Mouse (Mus musculus): ENCODE data around the gene Otub1. TPM values are rescaled to one million over a fixed set of nuclear protein-coding genes. Genes with fewer than 3 reads are reported as not detected.

Otub1 gene
- total and polyA plus RNA-seq, 2 experiments = 39.5 to 61.2 TPM

GRCm38 (mm10) chr19:7165509-7166199, 40.5 kb downstream of the Otub1 start:
- no peak for DNase-seq (ENCODE audit: extremely low read depth, low read depth, low spot score)
- Histone ChIP-seq H3K36me3 (ENCODE audit: control insufficient read depth, insufficient read depth, low read length) (no peaks in the 10 kb centered on the region), H3K79me2 (ENCODE audit: control insufficient read depth, insufficient read depth, low read length) (0 out of 2 replicates have a peak, but pooled peaks cover 4% of the 10 kb centered on the region), H3K27ac (replicated peaks; ENCODE audit: insufficient read depth, low read depth, low read length) (no peak overlapping the region), H3K4me3 (ENCODE audit: insufficient read depth, low read depth, low read length) (peak overlapping the region; percentile 57), H3K4me1 (ENCODE audit: control insufficient read depth, insufficient read depth, low read length) (no peaks in the 10 kb centered on the region; the same call in 1 of the 2 replicates), H3K9ac (ENCODE audit: low read depth, low read length) (peak overlapping the region; percentile 77), H3K27me3 (ENCODE audit: control insufficient read depth, insufficient read depth, low read length) (0 out of 2 replicates have a peak, but pooled peaks cover 4% of the 10 kb centered on the region)
- no peak for TF ChIP-seq CTCF (IDR thresholded peaks at IDR 0.05; ENCODE audit: low read depth, low read length)
- TF ChIP-seq POLR2A (IDR thresholded peaks at IDR 0.05; ENCODE audit: extremely low read depth, insufficient read depth, low read length) = no peak
- 2% methylated on average over 71 of the region's 105 CpGs for WGBS

- no peak overlapping the region for H3K27ac ChIP-seq (replicated peaks; ENCODE audit: insufficient read depth, low read depth, low read length)
- TF ChIP-seq CTCF (IDR thresholded peaks at IDR 0.05; ENCODE audit: low read depth, low read length) (no peak), POLR2A (IDR thresholded peaks at IDR 0.05; ENCODE audit: extremely low read depth, insufficient read depth, low read length) (no peak)
- H3K27me3 ChIP-seq (ENCODE audit: control insufficient read depth, insufficient read depth, low read length) = 0 out of 2 replicates have a peak, but pooled peaks cover 4% of the 10 kb centered on the region
- no peak for DNase-seq (ENCODE audit: extremely low read depth, low read depth, low spot score)
- WGBS = 14% methylated on average over 31 of the region's 35 CpGs
- 0 out of 2 replicates have a peak, but pooled peaks cover 4% of the 10 kb centered on the region for H3K79me2 ChIP-seq (ENCODE audit: control insufficient read depth, insufficient read depth, low read length)
- peak overlapping the region; percentile 57 for H3K4me3 ChIP-seq (ENCODE audit: insufficient read depth, low read depth, low read length)
- peak overlapping the region; percentile 58 for H3K9ac ChIP-seq (ENCODE audit: low read depth, low read length)
- H3K4me1 ChIP-seq (ENCODE audit: control insufficient read depth, insufficient read depth, low read length) = peaks cover 1% of the 10 kb centered on the region
- H3K36me3 ChIP-seq (ENCODE audit: control insufficient read depth, insufficient read depth, low read length) = no peaks in the 10 kb centered on the region
These were observed 41.2 kb downstream of the Otub1 start for GRCm38 (mm10) chr19:7164820-7165323.

- 53% methylated on average over 6 of the region's 6 CpGs for WGBS
- Histone ChIP-seq H3K4me1 (ENCODE audit: control insufficient read depth, insufficient read depth, low read length) (peaks cover 4% of the 10 kb centered on the region), H3K27me3 (ENCODE audit: control insufficient read depth, insufficient read depth, low read length) (0 out of 2 replicates have a peak, but pooled peaks cover 4% of the 10 kb centered on the region), H3K9ac (ENCODE audit: low read depth, low read length) (no peak overlapping the region), H3K36me3 (ENCODE audit: control insufficient read depth, insufficient read depth, low read length) (no peaks in the 10 kb centered on the region), H3K27ac (replicated peaks; ENCODE audit: insufficient read depth, low read depth, low read length) (no peak overlapping the region), H3K4me3 (ENCODE audit: insufficient read depth, low read depth, low read length) (no peak overlapping the region), H3K79me2 (ENCODE audit: control insufficient read depth, insufficient read depth, low read length) (0 out of 2 replicates have a peak, but pooled peaks cover 4% of the 10 kb centered on the region)
- TF ChIP-seq CTCF (IDR thresholded peaks at IDR 0.05; ENCODE audit: low read depth, low read length) = no peak
- TF ChIP-seq POLR2A (IDR thresholded peaks at IDR 0.05; ENCODE audit: extremely low read depth, insufficient read depth, low read length) = no peak
- DNase-seq (ENCODE audit: extremely low read depth, low read depth, low spot score) = no peak
These were observed 41.9 kb downstream of the Otub1 start for GRCm38 (mm10) chr19:7164238-7164637.

GRCm38 (mm10) chr19:7161064-7161463, 45.1 kb downstream of the Otub1 start:
- 0 out of 2 replicates have a peak, but pooled peaks cover 4% of the 10 kb centered on the region for H3K27me3 ChIP-seq (ENCODE audit: control insufficient read depth, insufficient read depth, low read length)
- 86% methylated on average over 3 of the region's 3 CpGs for WGBS
- no peak overlapping the region for H3K4me3 ChIP-seq (ENCODE audit: insufficient read depth, low read depth, low read length)

GRCm38 (mm10) chr19:7160151-7160906, 45.8 kb downstream of the Otub1 start:
- no peak overlapping the region for H3K4me3 ChIP-seq (ENCODE audit: insufficient read depth, low read depth, low read length)
- no peaks in the 10 kb centered on the region for H3K36me3 ChIP-seq (ENCODE audit: control insufficient read depth, insufficient read depth, low read length)
- WGBS = 11% methylated on average over 14 of the region's 14 CpGs
- H3K27me3 ChIP-seq (ENCODE audit: control insufficient read depth, insufficient read depth, low read length) = 0 out of 2 replicates have a peak, but pooled peaks cover 4% of the 10 kb centered on the region
- H3K9ac ChIP-seq (ENCODE audit: low read depth, low read length) = no peak overlapping the region
- H3K27ac ChIP-seq (replicated peaks; ENCODE audit: insufficient read depth, low read depth, low read length) = no peak overlapping the region
- TF ChIP-seq POLR2A (IDR thresholded peaks at IDR 0.05; ENCODE audit: extremely low read depth, insufficient read depth, low read length) (no peak), CTCF (IDR thresholded peaks at IDR 0.05; ENCODE audit: low read depth, low read length) (peak; percentile 93)
- H3K79me2 ChIP-seq (ENCODE audit: control insufficient read depth, insufficient read depth, low read length) = 0 out of 2 replicates have a peak, but pooled peaks cover 8% of the 10 kb centered on the region
- peaks cover 4% of the 10 kb centered on the region for H3K4me1 ChIP-seq (ENCODE audit: control insufficient read depth, insufficient read depth, low read length)
- DNase-seq (ENCODE audit: extremely low read depth, low read depth, low spot score) = peak; percentile 74

More at GRCm38 (mm10) chr19:7161064-7161463, 45.1 kb downstream of the Otub1 start:
- Histone ChIP-seq H3K79me2 (ENCODE audit: control insufficient read depth, insufficient read depth, low read length) (0 out of 2 replicates have a peak, but pooled peaks cover 8% of the 10 kb centered on the region), H3K4me1 (ENCODE audit: control insufficient read depth, insufficient read depth, low read length) (peaks cover 4% of the 10 kb centered on the region), H3K36me3 (ENCODE audit: control insufficient read depth, insufficient read depth, low read length) (no peaks in the 10 kb centered on the region), H3K27ac (replicated peaks; ENCODE audit: insufficient read depth, low read depth, low read length) (no peak overlapping the region), H3K9ac (ENCODE audit: low read depth, low read length) (no peak overlapping the region)
- TF ChIP-seq CTCF (IDR thresholded peaks at IDR 0.05; ENCODE audit: low read depth, low read length) (no peak), POLR2A (IDR thresholded peaks at IDR 0.05; ENCODE audit: extremely low read depth, insufficient read depth, low read length) (no peak)
- DNase-seq (ENCODE audit: extremely low read depth, low read depth, low spot score) = no peak

Data from liver, adult 2 months (tissue).